Mouse (Mus musculus) gastrocnemius, adult 8-10 months (tissue): ENCODE measurements at regions not wholly inside any gene's neighbourhood (a gene's known extent, or its start where the extent isn't known, plus 50 kb on each side); places are given as distances from the start of the nearest gene placed in this dataset.
"Not testable (repeated sequence)": the region's sequence is repeated elsewhere in the genome, so short reads cannot be mapped to it uniquely, and the experiment has no call there.

Source experiments
- DNase-seq, 2 experiments: peaks; one replicate each; pipeline ENCODE4 v3.0.0; 2022; ENCODE audit warnings: low spot score in 2 of 2

DNA sequence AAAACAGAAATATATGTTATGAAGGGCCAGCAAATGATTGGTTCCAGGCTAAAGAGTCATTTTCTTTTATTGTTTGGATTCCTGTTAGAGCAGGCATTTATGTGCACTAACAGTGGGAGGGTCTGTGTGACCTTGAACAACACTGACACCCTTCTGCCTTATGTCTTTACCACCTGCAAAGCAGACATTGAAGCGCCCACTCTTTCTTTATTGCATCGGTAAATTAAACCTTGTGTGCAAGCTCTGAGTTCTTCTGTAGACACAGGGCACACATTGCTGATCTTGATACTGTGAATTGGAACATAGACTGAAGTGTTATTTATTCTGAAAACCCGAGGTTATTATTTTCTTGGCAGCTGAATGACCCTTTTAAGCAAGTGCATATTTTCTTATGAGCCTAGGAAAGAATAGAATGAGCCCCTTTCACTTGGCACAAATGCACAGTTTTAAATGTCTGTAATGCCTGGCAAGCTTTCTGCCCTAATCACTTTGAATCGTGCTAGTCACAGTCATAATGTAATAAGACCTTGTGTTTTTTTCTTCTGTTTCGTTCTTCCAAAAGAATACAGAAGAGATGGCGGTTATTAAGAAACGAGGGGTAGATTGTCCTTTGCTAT is 125.1 kb upstream of the Cobl start:
- no peak for DNase-seq

DNA sequence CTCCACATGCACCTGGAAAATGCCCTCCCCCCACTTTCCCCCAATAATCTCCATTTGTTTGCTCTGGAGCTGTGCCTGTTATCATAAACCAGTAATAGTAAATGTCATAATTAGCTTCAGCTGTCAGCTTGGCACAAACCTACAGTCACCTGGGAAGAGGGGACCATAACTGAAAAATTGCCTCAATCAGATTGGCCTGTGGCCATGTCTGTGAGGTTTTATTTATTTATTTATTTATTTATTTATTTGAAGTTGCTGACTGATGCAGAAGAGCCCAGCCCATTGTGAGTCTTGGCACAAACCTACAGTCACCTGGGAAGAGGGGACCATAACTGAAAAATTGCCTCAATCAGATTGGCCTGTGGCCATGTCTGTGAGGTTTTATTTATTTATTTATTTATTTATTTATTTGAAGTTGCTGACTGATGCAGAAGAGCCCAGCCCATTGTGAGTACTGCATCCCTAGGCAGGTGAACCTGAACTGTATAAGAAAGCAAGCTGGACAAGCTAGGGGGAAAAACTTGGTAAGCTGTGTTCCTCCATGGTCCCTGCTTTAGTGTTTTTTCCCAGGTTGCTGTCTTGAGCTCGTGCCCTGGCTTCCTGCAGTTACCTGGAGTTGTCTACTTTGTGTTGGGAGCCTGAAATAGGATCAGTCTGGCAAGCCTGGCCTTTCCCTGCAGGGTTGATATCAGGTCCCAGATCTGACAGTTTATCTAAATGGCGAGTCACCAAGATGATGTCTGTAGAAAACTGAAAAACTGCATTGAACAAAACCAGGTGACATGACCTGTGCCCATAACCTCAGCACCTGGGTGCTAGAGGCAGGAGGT is 120.3 kb upstream of the Cobl start:
- not testable (repeated sequence) for DNase-seq

DNA sequence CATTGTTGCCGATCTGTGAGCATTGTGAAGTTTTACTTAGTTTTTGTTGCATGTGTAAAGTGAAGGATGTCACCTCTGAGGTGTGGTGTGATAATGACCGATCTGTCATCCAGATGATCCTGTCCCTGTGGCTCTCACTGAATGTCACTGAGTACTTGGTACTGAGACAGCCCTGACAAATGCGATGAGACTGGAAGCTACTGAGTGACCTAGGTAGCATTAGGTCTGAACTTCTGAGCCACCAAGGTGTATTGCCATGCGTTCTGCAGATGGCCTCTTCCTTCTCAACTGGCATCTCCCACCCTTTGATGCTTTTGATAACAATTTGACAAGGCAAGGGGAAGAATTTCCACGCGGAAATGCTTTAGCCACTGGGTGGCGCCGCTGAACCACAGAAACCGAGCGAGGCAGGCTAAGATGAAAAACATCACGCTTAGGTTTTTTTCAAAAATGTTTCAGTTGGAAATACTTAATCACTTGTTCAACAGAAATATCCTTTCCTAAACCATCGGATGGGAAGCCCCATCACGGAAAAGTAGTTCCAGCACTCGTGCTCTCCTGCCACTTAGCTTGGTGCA is 114.3 kb upstream of the Cobl start:
- DNase-seq = no peak

- no peak for DNase-seq
Measured at GRCm38 (mm10) chr11:12559663-12560062, 94.9 kb upstream of the Cobl start.

GRCm38 (mm10) chr11:12558995-12559633 is 94.4 kb upstream of the Cobl start:
- DNase-seq = no peak

DNA sequence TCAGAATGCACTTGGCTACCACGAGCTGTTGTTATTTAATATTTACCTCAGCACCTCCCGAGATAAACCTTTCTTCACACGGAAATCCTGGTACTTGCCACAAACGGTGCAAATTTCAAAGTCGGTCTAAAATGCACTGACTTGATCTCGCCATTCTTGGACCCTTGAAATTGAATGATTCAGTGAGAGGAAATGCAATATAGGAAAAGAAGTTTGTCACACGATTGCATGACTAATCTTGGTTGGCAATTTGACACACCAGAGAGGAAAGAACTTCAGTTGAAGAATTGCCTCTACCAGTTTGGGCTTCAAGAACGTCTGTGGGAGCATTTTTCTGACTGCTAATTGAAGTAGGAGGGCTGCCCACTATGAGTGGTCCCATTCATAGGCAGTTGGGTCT is 93.4 kb upstream of the Cobl start:
- DNase-seq = no peak

DNA sequence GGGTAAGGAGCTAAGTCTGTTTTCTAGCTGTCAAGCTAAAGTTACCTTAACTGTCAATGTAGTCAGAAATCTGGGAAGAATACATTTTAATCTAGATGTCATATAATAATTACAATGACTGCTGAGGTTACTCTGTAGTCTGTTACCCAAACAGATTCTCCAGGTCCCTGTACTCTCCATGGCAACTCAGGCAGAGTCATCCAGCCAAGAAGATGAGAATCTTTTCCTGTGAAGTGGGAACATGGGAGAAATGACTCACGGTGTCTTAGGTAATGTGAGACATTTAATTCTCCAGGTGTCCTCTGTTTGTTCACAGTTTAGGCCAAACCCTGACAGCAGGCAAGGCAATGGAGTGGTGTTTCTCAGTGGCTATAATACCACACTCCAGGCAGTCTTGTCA is 81.0 kb upstream of the Cobl start:
- no peak for DNase-seq

- no peak for DNase-seq
Measured at GRCm38 (mm10) chr11:12543042-12543441, 78.3 kb upstream of the Cobl start.

GRCm38 (mm10) chr11:12540333-12540870 is 75.6 kb upstream of the Cobl start:
- no peak for DNase-seq

GRCm38 (mm10) chr11:12535063-12535462 is 70.3 kb upstream of the Cobl start:
- DNase-seq = no peak

- DNase-seq = peak in 1 of 2 experiments; percentile 25
Measured at GRCm38 (mm10) chr11:12532288-12532687, 67.5 kb upstream of the Cobl start.

DNA sequence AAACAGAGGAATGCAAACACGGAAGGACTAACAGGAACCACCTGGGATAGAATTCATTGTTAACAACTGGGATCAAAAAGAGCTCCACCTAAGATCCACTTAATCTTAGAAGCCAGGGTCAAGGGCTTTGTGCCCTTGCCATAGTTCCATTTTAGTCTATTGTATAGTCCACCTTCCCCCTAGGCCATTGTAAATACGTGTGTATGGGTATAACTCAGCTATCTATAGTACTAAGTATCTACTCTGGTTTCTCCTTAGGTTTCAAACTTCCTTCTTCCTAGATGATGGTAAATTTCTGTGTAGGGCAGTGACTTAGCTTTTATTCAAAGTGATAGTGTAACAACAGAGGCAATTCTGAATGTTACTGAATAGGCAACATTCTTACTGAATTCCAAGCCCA is 57.3 kb upstream of the Cobl start:
- DNase-seq = not testable (repeated sequence)

GRCm38 (mm10) chr11:12521286-12521685 is 56.5 kb upstream of the Cobl start:
- DNase-seq = no peak

DNA sequence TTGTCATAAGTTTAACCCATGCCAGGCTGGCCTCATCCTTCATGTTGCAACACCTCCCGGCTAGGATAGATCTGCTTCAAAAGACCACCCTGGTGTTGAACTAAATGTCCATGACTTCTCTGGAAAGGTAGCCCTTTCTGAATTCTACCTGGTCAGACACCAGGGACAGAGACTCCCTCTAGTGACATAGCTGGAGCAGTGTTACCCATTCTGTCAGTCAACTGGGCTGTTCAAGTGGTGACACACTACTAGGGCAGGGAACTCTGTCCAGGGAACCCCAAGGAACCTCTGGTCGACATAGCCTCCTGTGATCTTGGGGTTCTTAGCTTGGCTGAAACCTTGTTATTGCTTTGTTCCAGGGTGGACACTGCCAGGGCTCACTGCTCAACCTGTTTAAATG is 51.6 kb upstream of the Cobl start:
- no peak for DNase-seq
